Mouse (Mus musculus) hindbrain, embryonic 10.5 days (tissue): ENCODE data around the gene Armh1. TPM values are rescaled to one million over a fixed set of nuclear protein-coding genes. Genes with fewer than 3 reads are reported as not detected.

Source experiments
- DNase-seq: peaks from one replicate; pipeline ENCODE4 v3.0.0-alpha.2; 2017; ENCODE audit warnings: low spot score
- H3K27ac ChIP-seq: fragments of 300-500 bp; sonication (generic); 2 replicates; pipeline ENCODE4 v1.5.1; 2016; ENCODE audit warnings: mild to moderate bottlenecking, moderate library complexity
- H3K27me3 ChIP-seq: fragments of 300-500 bp; sonication (generic); 2 replicates; pipeline ENCODE4 v1.6.1; 2016; ENCODE audit warnings: mild to moderate bottlenecking; ENCODE audit not compliant: poor library complexity, insufficient read depth, severe bottlenecking
- H3K36me3 ChIP-seq: fragments of 300-500 bp; sonication (generic); 2 replicates; pipeline ENCODE4 v1.6.1; 2016; ENCODE audit warnings: mild to moderate bottlenecking, moderate library complexity
- H3K4me1 ChIP-seq: fragments of 300-500 bp; sonication (generic); replicated peaks from 2 replicates; pipeline ENCODE4 v1.6.1; 2016; ENCODE audit warnings: mild to moderate bottlenecking
- H3K4me3 ChIP-seq: fragments of 300-500 bp; sonication (generic); 2 replicates; pipeline ENCODE4 v1.5.1; 2016; ENCODE audit warnings: mild to moderate bottlenecking, moderate library complexity
- H3K9me3 ChIP-seq: fragments of 300-500 bp; sonication (generic); 2 replicates; pipeline ENCODE4 v1.6.1; 2016; ENCODE audit warnings: mild to moderate bottlenecking, moderate library complexity
- WGBS: fragments of 180-500 bp; shearing (Covaris S2); methylation state at CpG from one replicate; pipeline ENCODE4 v1.1.7; 2016; 5-methylcytosine and 5-hydroxymethylcytosine counted together
- polyA plus RNA-seq: library from polyadenylated mRNA; unstranded; fragments of >200 nt; fragmentation: Nextera tagmentation; extraction: Ambion mirVana; gene quantifications from 2 replicates; pipeline ENCODE4 v1.2.1, GENCODE M21; 2016

Gene Armh1
- 0.39 and 0.62 TPM in 2 replicates for polyA plus RNA-seq

DNA sequence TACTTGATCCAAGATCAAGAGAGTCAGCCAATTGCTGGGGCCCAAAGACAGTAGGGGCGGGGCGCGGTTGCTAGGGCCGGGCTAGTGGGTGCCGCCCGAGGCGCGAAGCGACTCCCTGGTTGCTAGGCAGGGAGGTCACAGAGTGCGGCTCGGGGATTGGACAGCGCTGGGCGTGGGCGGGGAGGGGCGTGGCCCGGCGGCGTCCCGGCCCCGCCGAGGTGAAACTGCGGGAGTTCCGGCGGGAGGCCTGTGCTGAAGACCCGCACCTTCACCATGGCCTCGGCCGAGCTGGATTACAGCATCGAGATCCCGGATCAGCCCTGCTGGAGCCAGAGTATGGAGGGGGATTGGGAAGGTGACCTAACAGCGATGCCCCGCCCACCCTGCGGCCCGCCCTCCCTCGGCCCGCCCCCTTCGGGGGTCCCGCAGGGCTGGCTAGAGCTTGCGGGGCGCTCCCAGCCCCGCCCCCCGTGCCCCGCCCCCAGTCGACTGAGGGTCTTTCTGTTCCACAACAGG lies at the start of gene Armh1, which contains the start of gene Tmem53:
Gene Armh1 (minus strand): TSS at position 325 of the 516 bp plus-strand sequence.
Gene Tmem53 (plus strand): TSS at position 151 of the 516 bp plus-strand sequence.
- peak; percentile 98 for DNase-seq
- H3K9me3 ChIP-seq = no peaks in the 10 kb centered on the region
- H3K4me3 ChIP-seq = peak within 1 kb of the TSS; percentile 72
- peaks cover 12% of the 10 kb centered on the region; the same call in 1 of the 2 replicates for H3K27me3 ChIP-seq
- peaks cover 42% of the 10 kb centered on the region for H3K4me1 ChIP-seq
- H3K36me3 ChIP-seq = no peaks in the 10 kb centered on the region
- under 1% methylated on average over 43 of the region's 43 CpGs for WGBS
- H3K27ac ChIP-seq = peak within 1 kb of the TSS; percentile 92

- H3K27me3 ChIP-seq = peaks cover 79% of the 10 kb centered on the region
- H3K27ac ChIP-seq = no peak overlapping the region
- DNase-seq = no peak
- H3K9me3 ChIP-seq = no peaks in the 10 kb centered on the region
- H3K4me1 ChIP-seq = peaks cover 69% of the 10 kb centered on the region
- H3K36me3 ChIP-seq = peaks cover 16% of the 10 kb centered on the region; the same call in 1 of the 2 replicates
- WGBS = 81% methylated on average over 10 of the region's 10 CpGs
- H3K4me3 ChIP-seq = no peak overlapping the region
Measured at GRCm38 (mm10) chr4:117299921-117300320, 48.0 kb upstream of the Armh1 start.

- DNase-seq = no peak
- Histone ChIP-seq H3K36me3 (peaks cover 18% of the 10 kb centered on the region; the same call in 1 of the 2 replicates), H3K27ac (no peak overlapping the region), H3K27me3 (peaks cover 59% of the 10 kb centered on the region), H3K4me1 (peaks cover 48% of the 10 kb centered on the region), H3K9me3 (no peaks in the 10 kb centered on the region), H3K4me3 (no peak overlapping the region)
- WGBS = 79% methylated on average over 9 of the region's 9 CpGs
Measured at GRCm38 (mm10) chr4:117297819-117298218, 45.9 kb upstream of the Armh1 start.

- WGBS = 74% methylated on average over 19 of the region's 19 CpGs
- H3K4me1 ChIP-seq = peaks cover 42% of the 10 kb centered on the region
- peaks cover 18% of the 10 kb centered on the region; the same call in 1 of the 2 replicates for H3K36me3 ChIP-seq
- DNase-seq = no peak
- H3K27ac ChIP-seq = peak overlapping the region; percentile 54; the same call in 1 of the 2 replicates
- H3K4me3 ChIP-seq = no peak overlapping the region
- no peaks in the 10 kb centered on the region for H3K9me3 ChIP-seq
- peaks cover 51% of the 10 kb centered on the region for H3K27me3 ChIP-seq
Measured at GRCm38 (mm10) chr4:117296849-117297593, 45.1 kb upstream of the Armh1 start.

DNA sequence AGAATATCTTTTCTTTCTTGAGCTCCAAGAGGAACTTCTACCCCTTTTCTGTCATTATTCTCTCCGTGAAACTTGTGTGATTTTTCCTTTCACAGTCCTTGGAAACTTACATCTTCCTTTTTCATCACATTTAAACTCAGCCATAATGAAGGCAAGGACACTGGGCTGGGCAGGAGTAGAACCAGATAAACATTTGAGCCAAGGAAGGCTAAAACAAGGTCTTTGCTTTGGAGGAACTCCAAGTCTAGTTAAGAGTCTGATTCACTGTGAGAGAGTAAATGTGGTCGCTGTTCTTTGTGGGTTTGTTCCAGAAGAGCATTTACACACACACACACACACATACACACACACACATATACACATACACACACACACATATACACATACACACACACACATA lies 39.8 kb upstream of the Armh1 start:
- Histone ChIP-seq H3K4me3 (no peak overlapping the region), H3K36me3 (peaks cover 28% of the 10 kb centered on the region), H3K9me3 (no peaks in the 10 kb centered on the region), H3K27me3 (peaks cover 12% of the 10 kb centered on the region), H3K27ac (no peak overlapping the region), H3K4me1 (peaks cover 43% of the 10 kb centered on the region)
- WGBS = 93% methylated on average over 2 of the region's 2 CpGs
- no peak for DNase-seq

DNA sequence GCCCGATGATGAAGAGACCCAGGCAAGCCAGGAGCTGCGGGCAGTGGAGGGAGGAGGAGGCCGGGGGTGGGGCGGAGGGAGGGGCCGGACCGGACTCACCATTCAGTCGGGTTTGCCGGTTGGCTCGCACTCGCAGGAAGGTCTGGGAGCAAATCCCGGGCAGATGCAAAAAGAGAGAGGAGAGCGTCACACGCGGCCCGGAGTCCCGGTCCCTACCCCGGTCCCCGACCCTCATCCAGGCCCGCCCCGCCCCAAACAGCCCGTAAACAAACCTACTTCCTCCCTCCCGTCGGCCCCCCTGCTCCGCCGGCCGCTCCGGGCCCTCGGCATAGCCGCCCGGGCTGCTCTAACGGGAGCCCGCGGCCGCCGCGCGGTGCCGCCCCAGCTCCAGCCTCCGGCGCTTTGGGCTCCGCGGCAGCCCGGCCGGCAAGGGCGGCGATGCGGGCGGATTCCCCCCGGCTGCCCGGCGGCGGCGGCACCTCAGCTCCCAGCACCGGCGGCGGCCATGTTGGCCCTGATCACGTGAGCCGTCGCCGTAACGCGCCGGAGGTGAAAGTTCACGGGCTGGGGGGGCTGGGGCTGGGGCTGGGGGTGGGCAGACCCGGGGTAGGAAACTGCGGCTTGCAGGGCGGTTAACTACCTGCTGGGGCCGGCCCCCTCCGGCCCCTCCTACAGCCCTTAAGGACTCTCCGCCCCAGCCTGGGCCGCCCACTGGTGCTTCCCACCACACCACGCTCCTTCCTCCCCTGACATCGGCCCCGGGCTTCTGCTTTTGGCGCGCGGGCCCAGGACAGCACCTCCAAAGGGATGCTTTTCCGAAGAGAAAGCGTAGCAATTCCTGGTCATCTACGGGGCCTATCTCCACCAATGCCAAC lies 37.2 kb upstream of the Armh1 start:
- H3K4me1 ChIP-seq = peaks cover 59% of the 10 kb centered on the region
- H3K36me3 ChIP-seq = peaks cover 40% of the 10 kb centered on the region
- DNase-seq = peak; percentile 85
- H3K27me3 ChIP-seq = peaks cover 4% of the 10 kb centered on the region; the same call in 1 of the 2 replicates
- H3K27ac ChIP-seq = peak overlapping the region; percentile 98
- peak overlapping the region; percentile 82 for H3K4me3 ChIP-seq
- WGBS = under 1% methylated on average over 80 of the region's 80 CpGs
- no peaks in the 10 kb centered on the region for H3K9me3 ChIP-seq

DNA sequence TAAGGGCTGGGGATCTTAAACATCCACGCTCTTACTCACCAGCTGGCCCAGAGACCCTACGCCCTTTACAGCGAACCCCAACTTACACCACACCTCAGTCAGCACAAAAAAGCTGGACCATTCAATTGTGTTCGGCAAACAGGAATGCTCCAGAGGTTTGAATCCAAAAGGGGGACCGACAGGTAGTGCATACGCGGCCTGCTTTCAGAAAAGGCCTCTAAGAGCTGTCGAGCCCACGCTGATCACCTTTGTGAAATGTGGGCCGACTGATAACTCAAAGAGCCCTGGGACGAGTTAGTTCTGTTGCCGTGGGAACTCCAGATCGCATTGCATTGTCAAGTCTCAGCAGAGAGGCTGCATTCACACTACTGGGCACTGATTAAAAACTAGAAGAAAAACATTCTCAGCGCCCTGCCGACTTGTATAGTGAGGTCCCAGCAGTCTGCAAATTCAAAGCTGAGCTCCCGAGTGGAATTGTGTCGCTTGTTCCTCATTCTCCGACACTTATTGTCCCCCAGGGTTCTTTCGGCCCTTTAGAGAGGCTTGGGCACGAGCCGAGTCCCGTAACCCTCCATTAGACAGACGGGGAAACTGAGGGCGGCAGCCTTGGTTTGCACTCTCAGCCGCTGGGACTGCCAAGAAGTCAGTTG lies 36.5 kb upstream of the Armh1 start:
- H3K4me1 ChIP-seq = peaks cover 67% of the 10 kb centered on the region
- peak overlapping the region; percentile 82 for H3K4me3 ChIP-seq
- H3K27me3 ChIP-seq = peaks cover 4% of the 10 kb centered on the region; the same call in 1 of the 2 replicates
- H3K9me3 ChIP-seq = no peaks in the 10 kb centered on the region
- WGBS = 26% methylated on average over 25 of the region's 25 CpGs
- H3K36me3 ChIP-seq = peaks cover 47% of the 10 kb centered on the region
- H3K27ac ChIP-seq = peak overlapping the region; percentile 98
- no peak for DNase-seq

DNA sequence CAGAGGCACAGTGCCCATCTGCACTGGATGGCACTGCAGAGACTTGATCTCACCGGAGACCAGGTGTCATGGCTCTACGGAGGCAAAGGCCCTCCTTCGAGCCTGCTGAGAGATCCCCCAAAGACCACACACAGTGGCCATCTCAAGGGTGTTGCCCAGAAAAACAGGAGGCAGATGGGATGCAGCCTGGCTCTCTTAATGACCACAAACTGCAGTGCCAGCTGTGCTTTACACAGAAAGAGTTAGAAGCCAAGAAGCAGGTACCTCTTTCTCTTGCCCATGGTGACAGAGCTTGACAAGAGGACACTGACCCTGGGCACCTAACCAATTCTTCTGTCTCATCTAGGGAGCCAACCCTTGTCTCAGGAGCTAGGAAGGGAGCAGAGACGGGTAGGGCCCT lies 32.4 kb upstream of the Armh1 start:
- Histone ChIP-seq H3K4me1 (peaks cover 95% of the 10 kb centered on the region), H3K36me3 (peaks cover 88% of the 10 kb centered on the region), H3K27ac (peak overlapping the region; percentile 81), H3K9me3 (no peaks in the 10 kb centered on the region), H3K27me3 (peaks cover 10% of the 10 kb centered on the region; the same call in 1 of the 2 replicates), H3K4me3 (0 out of 2 replicates have a peak overlapping the region, but pooled peaks have one; percentile 21)
- 58% methylated on average over 4 of the region's 4 CpGs for WGBS
- no peak for DNase-seq

GRCm38 (mm10) chr4:117283271-117284191 lies 31.6 kb upstream of the Armh1 start:
- peaks cover 14% of the 10 kb centered on the region; the same call in 1 of the 2 replicates for H3K27me3 ChIP-seq
- peak overlapping the region; percentile 21 for H3K4me3 ChIP-seq
- 35% methylated on average over 22 of the region's 22 CpGs for WGBS
- H3K9me3 ChIP-seq = no peaks in the 10 kb centered on the region
- DNase-seq = peak; percentile 83
- H3K36me3 ChIP-seq = peaks cover 96% of the 10 kb centered on the region
- H3K27ac ChIP-seq = peak overlapping the region; percentile 81
- H3K4me1 ChIP-seq = peaks cover 98% of the 10 kb centered on the region

DNA sequence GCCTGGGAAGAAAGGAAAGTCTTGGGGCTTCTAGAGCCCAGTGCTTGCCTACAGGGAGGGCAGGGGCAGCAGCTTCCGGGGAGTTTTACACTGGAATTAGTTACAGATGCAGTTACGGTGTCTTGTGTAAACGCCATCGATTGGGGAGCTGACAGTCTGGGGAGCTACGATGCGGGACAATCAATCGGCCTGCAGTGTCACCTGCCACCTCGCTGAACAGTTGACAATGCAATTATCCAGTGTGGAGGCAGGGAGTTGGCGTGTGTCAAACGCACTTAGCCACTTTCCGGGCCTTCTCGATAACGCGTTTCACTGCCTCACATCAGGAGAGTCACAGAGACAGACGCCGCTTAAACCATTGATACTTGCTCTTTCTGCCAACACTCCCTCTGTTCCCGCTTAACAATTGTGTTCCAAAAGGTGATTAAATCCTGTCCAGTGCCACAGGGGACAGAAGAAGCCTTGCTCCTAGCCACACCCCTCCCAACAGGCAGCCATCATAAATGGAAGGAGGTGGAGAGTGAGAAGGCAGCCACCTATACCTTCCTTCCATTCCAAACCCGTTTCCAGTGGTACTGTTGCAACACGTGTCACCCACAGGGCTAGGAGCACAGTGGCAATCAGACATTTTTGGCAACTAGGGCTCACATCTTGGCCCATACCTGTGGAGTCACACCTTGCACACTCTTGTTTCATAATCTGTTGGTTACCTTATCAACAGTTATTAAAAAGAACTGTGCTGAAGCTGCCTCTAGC lies 29.3 kb upstream of the Armh1 start:
- DNase-seq = no peak
- peaks cover 100% of the 10 kb centered on the region for H3K36me3 ChIP-seq
- no peak overlapping the region for H3K4me3 ChIP-seq
- H3K27ac ChIP-seq = 0 out of 2 replicates have a peak overlapping the region, but pooled peaks have one; percentile 81
- H3K9me3 ChIP-seq = no peaks in the 10 kb centered on the region
- 75% methylated on average over 19 of the region's 19 CpGs for WGBS
- peaks cover 98% of the 10 kb centered on the region for H3K4me1 ChIP-seq
- H3K27me3 ChIP-seq = peaks cover 14% of the 10 kb centered on the region; the same call in 1 of the 2 replicates
